Mouse (Mus musculus): ENCODE measurements around the gene Ccn5. TPM values are rescaled to one million over a fixed set of nuclear protein-coding genes. Genes with fewer than 3 reads are reported as not detected.
A peak's percentile ranks its signal among the peaks of the same experiment; 100 is the strongest.

Ccn5 gene
- polyA plus RNA-seq (2015; fragmentation: Nextera tagmentation; extraction: Ambion mirVana) = 0.09 and 0.13 TPM in 2 replicates

DNA sequence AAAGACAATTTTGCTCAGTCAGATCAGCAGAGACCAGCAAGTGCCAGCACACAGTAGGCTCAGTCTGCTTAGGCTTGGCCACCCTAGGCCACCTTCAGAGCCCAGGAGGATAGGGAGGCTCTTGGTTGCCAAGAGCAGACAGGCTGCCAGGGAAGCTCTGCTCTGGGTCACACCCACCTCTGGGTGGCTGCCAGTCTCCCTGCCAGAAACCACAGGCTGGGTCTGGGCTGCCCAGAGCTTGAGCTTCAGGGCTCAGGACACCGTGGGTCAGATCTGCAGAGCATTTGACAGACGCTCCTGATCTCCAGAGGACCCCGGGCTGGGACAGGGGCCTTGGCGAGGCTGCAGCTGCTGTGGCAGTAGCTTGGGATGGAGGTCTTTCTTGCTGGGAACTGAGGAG lies at the start of gene Ccn5:
TSS of gene Ccn5 (plus strand) at position 255 of the 400 bp plus-strand sequence.
- no peaks in the 10 kb centered on the region for H3K9me3 ChIP-seq (replicated peaks)
- H3K4me3 ChIP-seq (replicated peaks) = no peak within 1 kb of the TSS
- H3K4me2 ChIP-seq = no peak within 1 kb of the TSS
- 47% methylated on average over 4 of the region's 4 CpGs for WGBS (ENCODE audit: insufficient replicate concordance)
- ATAC-seq (ENCODE audit: low read depth) (no peak), DNase-seq (no peak)
- H3K4me1 ChIP-seq (replicated peaks) = no peaks in the 10 kb centered on the region
- H3K36me3 ChIP-seq = no peaks in the 10 kb centered on the region
- no peak within 1 kb of the TSS for H3K27ac ChIP-seq
- no peak within 1 kb of the TSS for H3K9ac ChIP-seq
- no peaks in the 10 kb centered on the region for H3K27me3 ChIP-seq

DNA sequence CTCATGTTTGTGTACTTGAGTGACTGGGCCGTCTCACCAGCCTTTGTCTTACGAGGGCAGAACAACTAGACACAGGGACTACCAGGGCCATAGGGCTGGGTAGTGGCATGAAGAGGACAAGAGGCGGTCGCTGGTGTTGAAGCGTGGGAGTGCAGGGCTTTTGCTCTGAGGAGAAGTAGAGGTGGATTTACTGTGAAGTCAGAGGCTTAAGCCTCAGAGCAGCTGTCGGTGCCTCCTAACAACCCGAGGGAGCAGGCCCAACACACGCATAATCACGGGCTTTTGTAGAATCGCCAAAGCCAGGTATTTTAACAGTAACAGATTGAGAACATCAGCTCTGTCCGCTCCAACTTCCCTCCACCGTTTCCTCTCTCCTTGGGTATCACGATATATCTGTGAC lies 44.0 kb upstream of the Ccn5 start:
- WGBS (ENCODE audit: insufficient replicate concordance) = 31% methylated on average over 13 of the region's 13 CpGs
- ATAC-seq (ENCODE audit: low read depth) (no peak), DNase-seq (no peak)
- H3K4me3 ChIP-seq (replicated peaks) = no peak overlapping the region
- 0 out of 2 replicates have a peak, but pooled peaks cover 3% of the 10 kb centered on the region for H3K27me3 ChIP-seq
- H3K36me3 ChIP-seq = no peaks in the 10 kb centered on the region
- H3K9me3 ChIP-seq (replicated peaks) = no peaks in the 10 kb centered on the region
- H3K27ac ChIP-seq = no peak overlapping the region
- no peak overlapping the region for H3K4me2 ChIP-seq
- H3K9ac ChIP-seq = no peak overlapping the region
- H3K4me1 ChIP-seq (replicated peaks) = 0 out of 2 replicates have a peak, but pooled peaks cover 4% of the 10 kb centered on the region

DNA sequence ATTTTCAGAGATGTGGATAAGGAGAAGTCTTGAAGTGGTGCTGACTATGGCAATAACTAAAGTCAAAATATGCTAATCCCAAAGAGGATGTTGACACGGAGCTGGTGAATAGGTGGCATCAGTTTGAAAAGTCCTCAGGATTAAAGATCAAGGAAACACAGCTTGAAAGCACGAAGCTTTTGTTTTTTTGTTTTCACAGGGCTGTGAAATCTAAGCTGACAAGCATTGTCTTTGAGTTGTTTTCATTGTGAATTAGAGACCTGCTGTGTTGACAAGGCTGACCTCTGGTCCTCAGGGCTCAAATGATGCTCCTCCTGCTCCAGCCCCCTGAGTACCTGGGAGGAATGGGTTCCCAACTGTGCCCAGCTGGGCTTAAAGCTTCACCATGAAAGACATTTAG lies 43.6 kb upstream of the Ccn5 start:
- no peak overlapping the region for H3K9ac ChIP-seq
- DNase-seq (no peak), ATAC-seq (ENCODE audit: low read depth) (no peak)
- H3K27me3 ChIP-seq = 0 out of 2 replicates have a peak, but pooled peaks cover 3% of the 10 kb centered on the region
- no peak overlapping the region for H3K4me3 ChIP-seq (replicated peaks)
- no peak overlapping the region for H3K4me2 ChIP-seq
- 7% methylated on average over 2 of the region's 2 CpGs for WGBS (ENCODE audit: insufficient replicate concordance)
- H3K36me3 ChIP-seq = no peaks in the 10 kb centered on the region
- no peaks in the 10 kb centered on the region for H3K9me3 ChIP-seq (replicated peaks)
- no peak overlapping the region for H3K27ac ChIP-seq
- H3K4me1 ChIP-seq (replicated peaks) = 0 out of 2 replicates have a peak, but pooled peaks cover 4% of the 10 kb centered on the region

DNA sequence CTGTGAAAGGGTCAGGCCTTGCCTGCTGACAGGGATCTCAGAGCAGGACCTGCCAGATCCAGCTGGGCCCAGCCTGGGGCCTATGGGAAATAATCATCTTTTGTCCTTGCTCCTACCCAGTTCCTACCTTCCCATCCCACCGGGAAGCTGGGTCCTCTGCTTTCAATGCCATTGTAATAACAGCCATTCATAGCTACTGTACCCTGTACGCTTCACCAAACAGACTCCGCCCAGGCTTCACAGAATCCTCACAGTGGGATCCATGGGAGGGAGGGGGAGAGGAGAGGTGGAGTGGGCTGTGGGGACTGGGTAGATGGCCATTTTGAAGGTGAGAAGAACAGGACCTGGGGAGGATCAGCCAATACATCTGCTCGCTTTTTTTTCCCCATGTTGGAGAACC lies 41.8 kb upstream of the Ccn5 start:
- Histone ChIP-seq H3K4me3 (replicated peaks) (no peak overlapping the region), H3K4me2 (no peak overlapping the region), H3K4me1 (replicated peaks) (0 out of 2 replicates have a peak, but pooled peaks cover 4% of the 10 kb centered on the region), H3K27me3 (0 out of 2 replicates have a peak, but pooled peaks cover 3% of the 10 kb centered on the region), H3K36me3 (no peaks in the 10 kb centered on the region), H3K9ac (no peak overlapping the region), H3K27ac (no peak overlapping the region), H3K9me3 (replicated peaks) (no peaks in the 10 kb centered on the region)
- 64% methylated on average over 4 of the region's 4 CpGs for WGBS (ENCODE audit: insufficient replicate concordance)
- ATAC-seq (ENCODE audit: low read depth) = no peak
- no peak for DNase-seq

DNA sequence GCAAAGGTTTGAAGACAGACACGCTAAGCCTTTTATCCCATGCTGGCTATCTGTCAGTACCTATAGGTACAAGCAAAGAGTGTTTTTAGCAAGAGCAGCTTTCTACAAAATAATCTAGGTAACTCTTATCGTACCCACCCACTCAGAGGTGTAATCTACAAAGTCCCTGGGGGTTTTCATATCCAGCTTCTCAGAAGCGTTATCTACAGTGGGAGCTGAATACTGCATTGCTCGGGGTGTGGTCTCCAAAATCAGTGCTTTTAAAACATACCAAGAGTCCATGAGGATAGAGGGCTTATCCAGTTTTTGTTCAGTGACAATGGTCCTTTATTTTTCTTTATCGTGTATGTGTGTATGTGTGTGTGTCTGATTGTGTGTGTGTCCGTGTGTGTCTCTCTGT lies 37.3 kb upstream of the Ccn5 start:
- Histone ChIP-seq H3K9me3 (replicated peaks) (no peaks in the 10 kb centered on the region), H3K27ac (no peak overlapping the region), H3K4me2 (no peak overlapping the region), H3K27me3 (no peaks in the 10 kb centered on the region), H3K4me3 (replicated peaks) (no peak overlapping the region), H3K4me1 (replicated peaks) (0 out of 2 replicates have a peak, but pooled peaks cover 4% of the 10 kb centered on the region), H3K9ac (no peak overlapping the region), H3K36me3 (no peaks in the 10 kb centered on the region)
- ATAC-seq (ENCODE audit: low read depth) = no peak
- 55% methylated on average over 6 of the region's 6 CpGs for WGBS (ENCODE audit: insufficient replicate concordance)
- DNase-seq = no peak

DNA sequence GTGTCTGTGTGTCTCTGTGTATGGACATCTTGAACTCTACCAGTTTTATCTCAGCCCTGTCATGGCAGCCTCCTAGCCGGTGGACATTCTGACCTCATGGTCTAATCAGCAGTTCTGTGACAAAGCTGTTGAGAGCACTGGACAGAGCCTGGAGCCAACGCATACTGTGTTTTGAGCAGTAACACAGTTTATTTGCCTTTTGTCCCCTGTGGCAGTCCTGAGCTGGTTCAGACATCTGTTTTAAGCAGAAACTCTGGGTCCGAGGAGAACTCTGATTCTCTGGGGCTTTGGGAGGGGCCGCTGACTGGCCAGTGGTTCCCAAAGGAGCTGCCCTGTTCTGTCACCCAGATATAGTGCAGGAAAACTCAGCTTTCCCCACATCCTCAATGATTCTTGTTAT lies 36.8 kb upstream of the Ccn5 start:
- H3K4me2 ChIP-seq = no peak overlapping the region
- ATAC-seq (ENCODE audit: low read depth) = no peak
- no peaks in the 10 kb centered on the region for H3K9me3 ChIP-seq (replicated peaks)
- H3K9ac ChIP-seq = no peak overlapping the region
- H3K27me3 ChIP-seq = no peaks in the 10 kb centered on the region
- no peaks in the 10 kb centered on the region for H3K36me3 ChIP-seq
- 0 out of 2 replicates have a peak, but pooled peaks cover 4% of the 10 kb centered on the region for H3K4me1 ChIP-seq (replicated peaks)
- 42% methylated on average over 4 of the region's 4 CpGs for WGBS (ENCODE audit: insufficient replicate concordance)
- DNase-seq = no peak
- no peak overlapping the region for H3K4me3 ChIP-seq (replicated peaks)
- no peak overlapping the region for H3K27ac ChIP-seq

DNA sequence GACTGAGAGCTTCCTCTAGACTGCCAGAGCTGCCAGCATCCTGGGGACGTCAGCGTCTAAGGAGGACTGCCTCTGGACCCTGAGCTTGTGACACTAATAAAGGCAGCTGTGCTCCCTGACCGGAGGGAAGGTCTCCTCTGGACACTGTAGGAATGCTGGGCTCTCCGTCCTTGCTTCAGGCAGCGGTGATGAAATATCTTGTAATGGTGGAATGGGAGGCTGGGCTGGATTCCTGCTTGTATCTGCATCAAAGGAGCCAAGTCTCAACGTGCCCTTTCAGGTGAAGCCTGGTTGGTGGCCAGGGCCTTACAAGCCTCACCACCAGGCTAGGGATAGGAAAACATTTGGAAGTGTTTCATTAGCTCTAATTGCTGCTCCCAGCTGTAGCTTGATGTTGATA lies 33.6 kb upstream of the Ccn5 start:
- 71% methylated on average over 6 of the region's 6 CpGs for WGBS (ENCODE audit: insufficient replicate concordance)

DNA sequence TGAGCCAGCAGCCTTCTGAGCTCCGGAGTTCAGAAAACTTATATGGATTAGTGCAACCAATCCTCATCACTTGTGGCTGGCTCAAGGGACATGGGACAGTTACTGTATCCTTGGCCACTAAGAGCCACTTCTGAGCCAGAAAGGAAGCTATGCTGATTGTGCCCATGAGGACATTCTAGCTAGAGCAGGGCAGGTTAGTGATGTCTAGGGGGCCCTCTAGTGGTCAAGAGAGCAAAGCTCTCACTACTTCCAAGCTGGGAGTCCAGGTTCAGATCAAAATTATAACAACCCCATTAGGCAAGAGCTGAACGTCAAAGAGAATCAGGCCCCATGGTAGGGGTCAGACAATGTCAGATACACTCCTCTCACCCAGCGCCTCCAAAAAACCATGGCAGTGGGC lies 33.0 kb upstream of the Ccn5 start:
- Histone ChIP-seq H3K36me3 (no peaks in the 10 kb centered on the region), H3K4me3 (replicated peaks) (no peak overlapping the region), H3K27me3 (no peaks in the 10 kb centered on the region), H3K27ac (no peak overlapping the region), H3K4me2 (no peak overlapping the region), H3K4me1 (replicated peaks) (no peaks in the 10 kb centered on the region), H3K9ac (no peak overlapping the region), H3K9me3 (replicated peaks) (no peaks in the 10 kb centered on the region)
- ATAC-seq (ENCODE audit: low read depth) (no peak), DNase-seq (peak; percentile 31)
- 44% methylated on average over 3 of the region's 3 CpGs for WGBS (ENCODE audit: insufficient replicate concordance)

More for the DNA sequence above, 33.6 kb upstream of the Ccn5 start:
- Histone ChIP-seq H3K36me3 (no peaks in the 10 kb centered on the region), H3K4me3 (replicated peaks) (no peak overlapping the region), H3K27ac (no peak overlapping the region), H3K4me1 (replicated peaks) (no peaks in the 10 kb centered on the region), H3K9ac (no peak overlapping the region), H3K4me2 (no peak overlapping the region), H3K9me3 (replicated peaks) (no peaks in the 10 kb centered on the region), H3K27me3 (no peaks in the 10 kb centered on the region)
- DNase-seq (no peak), ATAC-seq (ENCODE audit: low read depth) (no peak)

DNA sequence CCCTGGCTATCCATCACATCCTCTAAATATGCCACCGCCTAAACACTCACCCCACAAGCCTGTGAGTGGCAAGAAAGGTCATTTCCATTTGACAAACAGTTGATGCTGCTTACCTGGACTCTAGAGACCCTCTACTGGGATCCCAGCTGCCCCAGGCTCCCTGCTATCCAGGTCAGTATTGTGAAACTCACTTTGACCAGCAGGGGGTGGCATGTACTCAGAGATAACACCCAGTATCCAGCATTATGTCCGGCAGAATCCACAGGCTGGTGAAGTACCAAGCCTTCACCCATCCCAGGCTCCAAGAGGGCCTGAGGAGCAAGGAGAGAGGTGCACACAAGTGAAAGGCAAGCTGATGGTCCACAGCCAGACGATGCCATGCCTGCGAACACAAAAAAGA lies 32.2 kb upstream of the Ccn5 start:
- H3K27ac ChIP-seq = no peak overlapping the region
- no peak overlapping the region for H3K4me2 ChIP-seq
- H3K9ac ChIP-seq = no peak overlapping the region
- no peaks in the 10 kb centered on the region for H3K36me3 ChIP-seq
- no peaks in the 10 kb centered on the region for H3K27me3 ChIP-seq
- H3K9me3 ChIP-seq (replicated peaks) = no peaks in the 10 kb centered on the region
- ATAC-seq (ENCODE audit: low read depth) (no peak), DNase-seq (no peak)
- no peak overlapping the region for H3K4me3 ChIP-seq (replicated peaks)
- no peaks in the 10 kb centered on the region for H3K4me1 ChIP-seq (replicated peaks)
- WGBS (ENCODE audit: insufficient replicate concordance) = 70% methylated on average over 4 of the region's 4 CpGs

DNA sequence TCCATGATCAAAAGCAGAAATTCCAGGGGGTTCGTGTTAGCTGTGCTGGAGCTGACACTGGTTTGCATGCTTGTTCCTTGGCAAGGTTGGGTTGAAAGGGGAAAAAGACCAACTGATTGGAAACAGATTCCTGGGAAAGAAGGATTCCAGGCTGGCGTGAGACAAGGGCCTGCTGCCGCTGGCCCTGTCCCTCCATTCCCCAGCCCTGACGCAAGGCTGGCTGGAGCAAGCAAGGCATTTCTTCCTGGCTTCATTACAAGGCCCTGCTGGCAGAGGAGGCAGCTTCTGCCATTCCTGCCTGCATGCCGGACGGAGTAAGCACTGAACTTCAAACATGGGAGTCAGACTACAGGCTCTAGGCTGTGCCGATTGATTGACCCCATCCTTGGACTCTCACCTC lies 22.2 kb upstream of the Ccn5 start:
- Histone ChIP-seq H3K9me3 (replicated peaks) (no peaks in the 10 kb centered on the region), H3K4me2 (no peak overlapping the region), H3K4me1 (replicated peaks) (no peaks in the 10 kb centered on the region), H3K36me3 (no peaks in the 10 kb centered on the region), H3K9ac (no peak overlapping the region), H3K27ac (no peak overlapping the region), H3K27me3 (no peaks in the 10 kb centered on the region), H3K4me3 (replicated peaks) (no peak overlapping the region)
- 59% methylated on average over 7 of the region's 7 CpGs for WGBS (ENCODE audit: insufficient replicate concordance)
- no peak for ATAC-seq (ENCODE audit: low read depth)
- no peak for DNase-seq

DNA sequence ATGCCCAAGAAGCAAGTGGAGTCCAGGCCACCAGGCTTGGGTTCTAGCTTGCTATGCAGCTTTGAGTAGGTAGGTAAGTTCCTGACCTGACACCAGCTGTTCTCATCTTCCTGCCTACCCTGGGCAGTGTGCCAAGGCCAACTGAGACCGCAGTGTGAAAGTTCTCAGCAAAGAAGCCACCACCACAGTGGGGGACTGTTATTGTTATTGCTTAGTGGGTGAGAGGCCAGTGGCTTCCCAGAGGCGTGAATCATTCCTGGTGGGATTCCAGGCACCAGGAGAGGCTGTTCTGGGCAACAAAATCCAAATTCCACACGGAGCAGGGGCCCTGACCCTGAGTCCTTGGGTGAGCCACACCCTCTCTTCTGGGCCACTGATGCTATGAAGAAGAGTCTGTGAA lies 19.8 kb upstream of the Ccn5 start:
- H3K4me2 ChIP-seq = no peak overlapping the region
- H3K27ac ChIP-seq = no peak overlapping the region
- ATAC-seq (ENCODE audit: low read depth) = no peak
- H3K4me1 ChIP-seq (replicated peaks) = no peaks in the 10 kb centered on the region
- 49% methylated on average over 3 of the region's 3 CpGs for WGBS (ENCODE audit: insufficient replicate concordance)
- H3K36me3 ChIP-seq = no peaks in the 10 kb centered on the region
- no peak overlapping the region for H3K4me3 ChIP-seq (replicated peaks)
- H3K27me3 ChIP-seq = no peaks in the 10 kb centered on the region
- no peak overlapping the region for H3K9ac ChIP-seq
- no peak for DNase-seq
- no peaks in the 10 kb centered on the region for H3K9me3 ChIP-seq (replicated peaks)

DNA sequence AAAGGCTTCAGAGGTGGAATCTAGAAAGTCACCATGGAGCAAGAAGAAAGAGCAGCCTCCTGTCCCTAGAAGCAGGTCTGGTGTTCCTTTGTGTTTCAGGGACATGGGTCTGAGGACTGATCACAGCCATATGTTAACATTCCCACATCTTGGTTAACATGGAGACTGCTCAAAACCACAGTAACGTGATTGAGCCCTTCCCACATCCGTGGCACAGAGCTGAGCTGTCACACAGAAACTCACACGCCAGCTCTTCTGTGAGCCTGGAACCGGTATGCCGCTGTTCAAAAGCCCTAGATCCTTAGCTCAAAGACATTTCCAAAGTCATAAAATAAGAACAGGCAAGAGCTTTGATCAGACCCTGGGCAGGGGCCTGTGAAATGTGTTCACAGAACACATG lies 19.3 kb upstream of the Ccn5 start:
- Histone ChIP-seq H3K9ac (no peak overlapping the region), H3K27me3 (no peaks in the 10 kb centered on the region), H3K4me2 (no peak overlapping the region), H3K9me3 (replicated peaks) (no peaks in the 10 kb centered on the region), H3K36me3 (no peaks in the 10 kb centered on the region), H3K4me1 (replicated peaks) (no peaks in the 10 kb centered on the region), H3K4me3 (replicated peaks) (no peak overlapping the region), H3K27ac (no peak overlapping the region)
- DNase-seq = no peak
- 71% methylated on average over 5 of the region's 5 CpGs for WGBS (ENCODE audit: insufficient replicate concordance)
- ATAC-seq (ENCODE audit: low read depth) = no peak

All from liver, embryonic 13.5 days (tissue).